Mouse (Mus musculus) ovary, postnatal 10 days (tissue): ENCODE results near the gene Ubn1.

Source experiments
- DNase-seq: peaks from one replicate; pipeline ENCODE4 v3.0.0; 2022; ENCODE audit warnings: low spot score

Gene Ubn1

GRCm38 (mm10) chr16:5049774-5050234 lies at the start of gene Ubn1, which contains the start of gene Glyr1:
Gene Ubn1 (plus strand): TSS chr16:5050057.
Gene Glyr1 (minus strand): TSS chr16:5049863.
- peak; percentile 87 for DNase-seq

- DNase-seq, result no peak
Measured at GRCm38 (mm10) chr16:5000611-5001010, 49.2 kb upstream of the Ubn1 start.

GRCm38 (mm10) chr16:5007067-5007466 lies 42.8 kb upstream of the Ubn1 start, which contains the start of gene Smim22:
Gene Smim22 (plus strand): TSS chr16:5007288.
- no peak for DNase-seq

GRCm38 (mm10) chr16:5007492-5007891 lies 42.4 kb upstream of the Ubn1 start:
- DNase-seq, result no peak

GRCm38 (mm10) chr16:5008076-5008475 lies 41.8 kb upstream of the Ubn1 start:
- DNase-seq, result no peak

- DNase-seq, result no peak
Measured at GRCm38 (mm10) chr16:5010371-5010935, 39.4 kb upstream of the Ubn1 start.

GRCm38 (mm10) chr16:5011285-5011684 lies 38.6 kb upstream of the Ubn1 start:
- DNase-seq, result no peak

- no peak for DNase-seq
Measured at GRCm38 (mm10) chr16:5012036-5013005, 37.5 kb upstream of the Ubn1 start.

- DNase-seq, result peak; percentile 83
Measured at GRCm38 (mm10) chr16:5013054-5013838, 36.6 kb upstream of the Ubn1 start, which contains the start of gene Rogdi. Gene Rogdi (minus strand): TSS chr16:5013553.

GRCm38 (mm10) chr16:5014578-5014977 lies 35.3 kb upstream of the Ubn1 start:
- DNase-seq, result no peak

GRCm38 (mm10) chr16:5024021-5024420 lies 25.8 kb upstream of the Ubn1 start:
- DNase-seq, result no peak

- DNase-seq, result no peak
Measured at GRCm38 (mm10) chr16:5029847-5030246, 20.0 kb upstream of the Ubn1 start.

GRCm38 (mm10) chr16:5035591-5035990 lies 14.3 kb upstream of the Ubn1 start:
- no peak for DNase-seq

- DNase-seq, result no peak
Measured at GRCm38 (mm10) chr16:5036649-5037234, 13.1 kb upstream of the Ubn1 start.

- no peak for DNase-seq
Measured at GRCm38 (mm10) chr16:5045322-5045721, 4.5 kb upstream of the Ubn1 start.

GRCm38 (mm10) chr16:5049182-5049773 lies 579 bp upstream of the Ubn1 start:
- no peak for DNase-seq

GRCm38 (mm10) chr16:5050251-5051110 lies 624 bp downstream of the Ubn1 start:
- peak; percentile 59 for DNase-seq

GRCm38 (mm10) chr16:5058114-5058513 lies 8.3 kb downstream of the Ubn1 start:
- DNase-seq, result no peak

- DNase-seq, result no peak
Measured at GRCm38 (mm10) chr16:5063472-5063871, 13.6 kb downstream of the Ubn1 start.

GRCm38 (mm10) chr16:5070321-5070720 lies 20.5 kb downstream of the Ubn1 start:
- DNase-seq, result no peak
